Mouse (Mus musculus) lung, embryonic 15.5 days (tissue): ENCODE measurements around the gene Tmem245. TPM values are rescaled to one million over a fixed set of nuclear protein-coding genes. Genes with fewer than 3 reads are reported as not detected.
A peak's percentile ranks its signal among the peaks of the same experiment; 100 is the strongest.

Source experiments
- ATAC-seq: fragments of 200-750 bp; cut with Nextera tagmentation; 2 replicates; pipeline ENCODE4 v1.8.0; 2017; ENCODE audit warnings: moderate number of reproducible peaks, borderline replicate concordance; ENCODE audit not compliant: low FRiP score, low TSS enrichment; ENCODE audit errors: extremely low read depth
- H3K27ac ChIP-seq: fragments of 300-500 bp; sonication (generic); 2 replicates; pipeline ENCODE4 v1.5.1; 2015; ENCODE audit warnings: moderate library complexity, mild to moderate bottlenecking, inconsistent platforms
- H3K27me3 ChIP-seq: fragments of 300-500 bp; sonication (generic); 2 replicates; pipeline ENCODE4 v1.6.1; 2015; ENCODE audit warnings: inconsistent platforms
- H3K36me3 ChIP-seq: fragments of 300-500 bp; sonication (generic); 2 replicates; pipeline ENCODE4 v1.6.1; 2015; ENCODE audit warnings: inconsistent platforms
- H3K4me1 ChIP-seq: fragments of 300-500 bp; sonication (generic); 2 replicates; pipeline ENCODE4 v1.6.1; 2015; ENCODE audit warnings: inconsistent platforms
- H3K4me2 ChIP-seq: fragments of 300-500 bp; sonication (generic); 2 replicates; pipeline ENCODE4 v1.6.1; 2015; ENCODE audit warnings: inconsistent platforms, mild to moderate bottlenecking, moderate library complexity
- H3K4me3 ChIP-seq: fragments of 300-500 bp; sonication (generic); 2 replicates; pipeline ENCODE4 v1.5.1; 2015; ENCODE audit warnings: mild to moderate bottlenecking, inconsistent platforms
- H3K9ac ChIP-seq: fragments of 300-500 bp; sonication (generic); 2 replicates; pipeline ENCODE4 v1.6.1; 2015; ENCODE audit warnings: inconsistent platforms
- H3K9me3 ChIP-seq: fragments of 300-500 bp; sonication (generic); 2 replicates; pipeline ENCODE4 v1.6.1; 2016; ENCODE audit warnings: inconsistent platforms
- WGBS: fragments of 180-500 bp; shearing (Covaris S2); methylation state at CpG from one replicate; pipeline ENCODE4 v1.1.7; 2015; 5-methylcytosine and 5-hydroxymethylcytosine counted together
- polyA plus RNA-seq: library from polyadenylated mRNA; unstranded; fragments of >200 nt; fragmentation: Nextera tagmentation; extraction: Ambion mirVana; gene quantifications from 2 replicates; pipeline ENCODE4 v1.2.1, GENCODE M21; 2015

The Tmem245 gene
- 10.8 and 12.3 TPM in 2 replicates for polyA plus RNA-seq

- peak within 1 kb of the TSS; percentile 75 for H3K4me2 ChIP-seq
- WGBS, result under 1% methylated on average over 107 of the region's 107 CpGs
- ATAC-seq, result peak; percentile 95
These were observed at the start of gene Tmem245 for GRCm38 (mm10) chr4:56946641-56947640. Tmem245 (minus strand) TSS chr4:56947437.

DNA sequence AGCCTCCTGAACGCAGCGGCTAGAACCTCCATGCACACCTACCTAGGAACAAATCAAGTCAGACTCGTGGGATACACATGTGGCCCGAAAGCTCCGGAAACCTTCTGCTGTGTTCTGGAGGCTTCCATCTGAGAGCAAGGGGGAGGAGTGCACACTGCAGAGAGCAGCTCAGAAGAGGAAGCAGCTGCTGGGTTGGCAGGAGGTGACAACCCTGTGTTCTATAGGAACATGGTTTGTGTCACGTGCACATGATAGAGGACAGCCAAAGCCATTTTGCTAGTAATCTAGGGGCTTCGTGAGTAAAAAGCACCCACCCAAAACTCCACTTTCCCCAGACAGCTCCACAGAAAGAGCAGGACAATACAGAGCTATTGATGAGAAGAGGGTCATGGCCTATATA lies 46.1 kb upstream of the Tmem245 start:
- peak; percentile 39; the same call in 1 of the 2 replicates for ATAC-seq
- Histone ChIP-seq H3K4me3 (no peak overlapping the region), H3K27me3 (peaks cover 40% of the 10 kb centered on the region), H3K27ac (0 out of 2 replicates have a peak overlapping the region, but pooled peaks have one; percentile 21), H3K4me2 (no peak overlapping the region), H3K9me3 (0 out of 2 replicates have a peak, but pooled peaks cover 3% of the 10 kb centered on the region), H3K9ac (no peak overlapping the region), H3K36me3 (no peaks in the 10 kb centered on the region), H3K4me1 (peaks cover 17% of the 10 kb centered on the region)
- 62% methylated on average over 7 of the region's 7 CpGs for WGBS

More at GRCm38 (mm10) chr4:56946641-56947640, at the start of gene Tmem245:
- Histone ChIP-seq H3K27me3 (no peaks in the 10 kb centered on the region), H3K4me3 (peak within 1 kb of the TSS; percentile 78), H3K9me3 (no peaks in the 10 kb centered on the region), H3K36me3 (no peaks in the 10 kb centered on the region), H3K27ac (peak within 1 kb of the TSS; percentile 88), H3K4me1 (peaks cover 41% of the 10 kb centered on the region), H3K9ac (peak within 1 kb of the TSS; percentile 82)

DNA sequence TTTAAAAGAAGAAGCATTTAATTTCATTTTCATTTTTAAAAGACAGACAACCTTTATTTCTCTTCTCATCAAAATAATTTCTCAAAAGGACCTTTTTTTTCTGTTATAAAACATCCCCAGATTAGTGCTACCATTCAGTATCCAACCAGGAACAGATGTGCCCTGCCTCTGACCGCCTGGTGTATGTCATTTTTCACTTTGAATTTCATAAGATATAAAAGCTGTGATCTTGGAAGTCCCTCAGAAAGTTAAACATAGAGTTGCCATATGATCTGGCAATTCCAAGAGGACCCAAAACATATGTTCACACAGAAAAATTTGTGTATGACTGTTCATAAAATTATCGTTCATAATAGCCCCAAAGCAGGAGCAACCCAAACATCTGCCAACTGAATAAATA lies 44.7 kb upstream of the Tmem245 start:
- Histone ChIP-seq H3K27ac (no peak overlapping the region), H3K9me3 (0 out of 2 replicates have a peak, but pooled peaks cover 3% of the 10 kb centered on the region), H3K36me3 (no peaks in the 10 kb centered on the region), H3K4me2 (no peak overlapping the region), H3K4me3 (no peak overlapping the region), H3K27me3 (peaks cover 50% of the 10 kb centered on the region), H3K9ac (no peak overlapping the region), H3K4me1 (peaks cover 17% of the 10 kb centered on the region)
- WGBS, result 36% methylated on average over 2 of the region's 2 CpGs
- ATAC-seq, result no peak

DNA sequence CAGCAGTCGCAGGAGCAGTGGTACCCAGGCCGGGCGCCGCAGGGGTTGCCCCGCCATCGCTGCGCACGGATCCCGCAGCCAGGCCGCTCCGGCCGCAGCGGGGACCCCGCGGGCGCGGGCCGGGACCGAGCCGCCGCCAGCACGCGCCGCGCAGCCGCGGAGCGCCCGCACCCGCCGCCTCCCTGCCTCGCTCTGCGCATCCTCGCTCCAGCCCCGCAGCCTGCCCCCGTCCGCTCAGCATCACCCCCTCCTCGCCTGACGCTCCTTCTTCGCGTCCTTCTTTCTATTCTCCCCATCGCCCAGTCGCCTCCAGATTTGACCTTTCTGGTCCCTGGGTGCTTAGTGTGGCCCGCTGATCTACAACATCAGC lies 43.0 kb upstream of the Tmem245 start, which contains the start of gene Frrs1l:
Gene Frrs1l (minus strand): TSS at position 177 of the 370 bp plus-strand sequence.
- ATAC-seq, result peak; percentile 56; the same call in 1 of the 2 replicates
- peak within 1 kb of the TSS; percentile 55 for H3K4me3 ChIP-seq
- WGBS, result 2% methylated on average over 42 of the region's 44 CpGs
- peaks cover 17% of the 10 kb centered on the region for H3K4me1 ChIP-seq
- H3K27ac ChIP-seq, result no peak within 1 kb of the TSS
- H3K9me3 ChIP-seq, result no peaks in the 10 kb centered on the region
- H3K27me3 ChIP-seq, result peaks cover 50% of the 10 kb centered on the region
- no peaks in the 10 kb centered on the region for H3K36me3 ChIP-seq
- H3K9ac ChIP-seq, result peak within 1 kb of the TSS; percentile 34
- H3K4me2 ChIP-seq, result peak within 1 kb of the TSS; percentile 97

DNA sequence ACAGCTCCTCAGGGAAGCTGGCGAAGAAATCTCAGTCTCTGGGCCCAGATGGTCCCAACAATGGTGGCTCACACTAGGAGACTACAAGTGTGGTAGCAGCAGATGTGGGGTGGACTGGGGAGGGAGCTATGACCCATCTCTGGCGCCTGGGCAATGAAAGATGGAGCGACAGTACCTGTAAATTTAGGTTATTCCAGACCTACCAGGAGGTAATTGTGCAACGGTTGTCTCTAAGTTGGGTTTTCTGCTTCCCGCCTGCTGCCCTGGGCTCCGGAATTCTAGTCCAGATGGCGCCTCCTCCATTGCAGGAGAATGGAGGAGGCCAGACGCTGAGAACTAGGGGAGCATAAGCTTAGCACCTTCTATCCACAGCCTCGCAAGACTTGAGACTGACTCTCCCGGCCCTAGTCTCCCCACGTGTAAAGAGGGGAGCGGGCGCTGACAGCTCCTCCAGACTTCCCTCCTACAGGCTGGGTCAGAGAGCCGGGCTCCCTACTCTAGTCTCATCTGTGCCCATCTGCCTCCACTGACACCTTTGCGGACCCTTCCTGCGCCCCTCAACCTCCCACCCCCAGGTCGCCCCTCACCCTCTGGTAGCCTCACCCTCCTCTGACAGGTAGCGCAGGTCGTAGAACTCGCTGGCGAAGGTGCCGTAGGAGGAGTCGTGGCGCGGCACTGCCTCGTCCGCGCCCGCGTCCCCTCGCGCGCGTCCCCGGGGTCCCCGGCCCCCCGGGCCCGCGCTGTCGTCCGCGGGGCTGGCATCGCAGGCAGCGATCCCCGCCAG lies 42.4 kb upstream of the Tmem245 start:
- Histone ChIP-seq H3K4me1 (peaks cover 17% of the 10 kb centered on the region), H3K27ac (no peak overlapping the region), H3K4me3 (peak overlapping the region; percentile 55), H3K27me3 (peaks cover 50% of the 10 kb centered on the region), H3K9ac (peak overlapping the region; percentile 34), H3K4me2 (peak overlapping the region; percentile 97), H3K9me3 (no peaks in the 10 kb centered on the region), H3K36me3 (no peaks in the 10 kb centered on the region)
- 5% methylated on average over 45 of the region's 45 CpGs for WGBS
- peak; percentile 46 for ATAC-seq

- 55% methylated on average over 7 of the region's 7 CpGs for WGBS
- no peaks in the 10 kb centered on the region for H3K4me1 ChIP-seq
- ATAC-seq, result no peak
- no peak overlapping the region for H3K4me2 ChIP-seq
- H3K4me3 ChIP-seq, result no peak overlapping the region
- H3K9me3 ChIP-seq, result no peaks in the 10 kb centered on the region
- no peak overlapping the region for H3K9ac ChIP-seq
- no peak overlapping the region for H3K27ac ChIP-seq
- H3K27me3 ChIP-seq, result no peaks in the 10 kb centered on the region
- no peaks in the 10 kb centered on the region for H3K36me3 ChIP-seq
These were observed 18.4 kb upstream of the Tmem245 start for GRCm38 (mm10) chr4:56965586-56966179.

DNA sequence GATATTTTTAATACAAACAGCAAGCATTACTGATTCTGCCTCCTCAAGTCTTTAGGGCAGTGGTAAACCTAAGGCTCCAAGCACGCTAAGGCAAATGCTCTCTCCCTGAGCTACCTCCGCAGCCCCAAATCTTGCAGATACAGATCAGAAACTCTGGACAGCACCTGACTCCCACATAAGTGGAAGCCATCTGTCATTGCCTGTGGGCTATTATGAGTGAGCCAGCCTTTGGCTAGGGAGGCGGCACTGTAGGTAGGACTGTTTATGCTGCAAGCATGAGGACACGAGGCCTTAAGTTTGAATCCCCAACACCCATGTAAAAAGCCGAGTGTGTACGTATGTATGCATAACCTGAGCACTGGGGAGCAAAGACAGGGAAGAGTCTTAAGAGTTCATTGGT lies 16.4 kb upstream of the Tmem245 start:
- Histone ChIP-seq H3K4me3 (no peak overlapping the region), H3K27ac (no peak overlapping the region), H3K9me3 (no peaks in the 10 kb centered on the region), H3K36me3 (no peaks in the 10 kb centered on the region), H3K9ac (no peak overlapping the region), H3K27me3 (no peaks in the 10 kb centered on the region), H3K4me2 (no peak overlapping the region), H3K4me1 (no peaks in the 10 kb centered on the region)
- whole genome bisulfite sequencing, result 79% methylated on average over 6 of the region's 6 CpGs
- no peak for ATAC-seq

DNA sequence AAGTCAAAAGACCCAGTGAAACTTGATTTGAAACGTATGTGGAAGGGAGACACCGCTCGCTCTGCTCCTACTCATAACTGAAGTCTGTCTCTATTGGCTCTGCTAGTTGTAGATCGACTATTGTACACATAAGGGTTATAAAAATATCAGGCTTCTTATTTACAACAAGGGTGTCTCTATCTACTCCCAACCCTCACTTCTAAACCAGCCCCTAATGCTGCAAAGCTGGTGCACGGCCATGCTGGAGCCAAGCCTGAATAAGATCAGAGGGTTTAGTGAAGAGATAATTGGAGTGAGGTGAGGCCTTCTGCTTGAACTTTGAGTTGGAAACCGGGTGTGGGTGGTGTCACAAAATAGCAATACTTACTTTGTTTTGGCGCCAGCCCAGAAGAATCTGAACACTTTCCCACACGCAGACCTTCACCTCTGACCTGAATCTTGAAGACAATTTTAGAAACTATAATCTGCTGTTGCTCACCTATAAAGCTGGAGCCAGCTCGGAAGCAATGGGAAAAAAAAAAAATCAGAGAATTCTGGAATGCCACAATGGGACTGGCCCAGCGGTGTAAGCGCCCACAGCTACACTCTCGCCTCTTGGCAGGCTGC lies 14.2 kb upstream of the Tmem245 start:
- WGBS, result 66% methylated on average over 12 of the region's 12 CpGs

DNA sequence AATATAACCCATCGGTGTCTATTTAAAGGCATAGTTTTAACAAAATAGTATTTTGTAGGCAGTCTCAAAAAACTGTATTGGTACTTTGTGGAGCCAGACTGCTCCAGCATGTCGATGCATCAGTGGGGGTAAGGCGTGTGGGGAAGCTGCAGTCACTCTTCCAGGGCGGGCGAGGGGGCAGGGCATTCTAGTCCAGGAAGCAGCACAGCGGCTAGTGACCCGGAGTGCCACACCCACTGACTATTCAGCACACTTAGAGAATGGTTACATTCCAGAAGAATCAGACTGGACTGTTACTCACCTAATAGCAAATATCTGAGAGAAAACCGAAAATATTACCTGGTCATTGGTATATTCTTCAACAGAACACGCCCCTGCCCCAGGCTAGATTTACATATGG lies 10.3 kb upstream of the Tmem245 start:
- no peaks in the 10 kb centered on the region for H3K4me1 ChIP-seq
- H3K27ac ChIP-seq, result no peak overlapping the region
- H3K4me3 ChIP-seq, result no peak overlapping the region
- no peak overlapping the region for H3K9ac ChIP-seq
- ATAC-seq, result no peak
- H3K4me2 ChIP-seq, result no peak overlapping the region
- WGBS, result 45% methylated on average over 9 of the region's 9 CpGs
- no peaks in the 10 kb centered on the region for H3K9me3 ChIP-seq
- no peaks in the 10 kb centered on the region for H3K27me3 ChIP-seq
- H3K36me3 ChIP-seq, result no peaks in the 10 kb centered on the region

More for the DNA sequence above, 14.2 kb upstream of the Tmem245 start:
- no peak overlapping the region for H3K4me2 ChIP-seq
- H3K27me3 ChIP-seq, result no peaks in the 10 kb centered on the region
- H3K4me1 ChIP-seq, result no peaks in the 10 kb centered on the region
- H3K9me3 ChIP-seq, result no peaks in the 10 kb centered on the region
- H3K4me3 ChIP-seq, result no peak overlapping the region
- H3K9ac ChIP-seq, result no peak overlapping the region
- no peak overlapping the region for H3K27ac ChIP-seq
- H3K36me3 ChIP-seq, result no peaks in the 10 kb centered on the region
- ATAC-seq, result no peak

- ATAC-seq, result no peak
- no peak overlapping the region for H3K4me3 ChIP-seq
- WGBS, result 57% methylated on average over 6 of the region's 6 CpGs
These were observed 6.0 kb upstream of the Tmem245 start for GRCm38 (mm10) chr4:56953235-56953634.

GRCm38 (mm10) chr4:56951701-56952100 lies 4.5 kb upstream of the Tmem245 start:
- 91% methylated on average over 3 of the region's 3 CpGs for WGBS
- no peaks in the 10 kb centered on the region for H3K9me3 ChIP-seq

More at GRCm38 (mm10) chr4:56953235-56953634, 6.0 kb upstream of the Tmem245 start:
- no peaks in the 10 kb centered on the region for H3K27me3 ChIP-seq
- no peak overlapping the region for H3K4me2 ChIP-seq
- no peak overlapping the region for H3K27ac ChIP-seq
- no peaks in the 10 kb centered on the region for H3K4me1 ChIP-seq
- no peaks in the 10 kb centered on the region for H3K9me3 ChIP-seq
- H3K9ac ChIP-seq, result no peak overlapping the region
- H3K36me3 ChIP-seq, result no peaks in the 10 kb centered on the region

More at GRCm38 (mm10) chr4:56951701-56952100, 4.5 kb upstream of the Tmem245 start:
- H3K4me2 ChIP-seq, result no peak overlapping the region
- H3K27me3 ChIP-seq, result no peaks in the 10 kb centered on the region
- no peak for ATAC-seq
- H3K9ac ChIP-seq, result no peak overlapping the region
- H3K36me3 ChIP-seq, result no peaks in the 10 kb centered on the region
- H3K27ac ChIP-seq, result no peak overlapping the region
- no peak overlapping the region for H3K4me3 ChIP-seq
- peaks cover 5% of the 10 kb centered on the region for H3K4me1 ChIP-seq
